Mouse (Mus musculus) megakaryocyte progenitor cell, adult 5-6 weeks (primary cell): ENCODE measurements around the gene Cabin1. TPM values are rescaled to one million over a fixed set of nuclear protein-coding genes. Genes with fewer than 3 reads are reported as not detected.

Experiments
- ATAC-seq: replicated peaks from 2 replicates; pipeline ENCODE4 v1.8.0; 2016; ENCODE audit warnings: mild to moderate bottlenecking, moderate TSS enrichment, inconsistent platforms; ENCODE audit not compliant: poor library complexity
- total RNA-seq, 2 experiments: library from RNA; stranded (forward) in 1 of 2; stranded (reverse) in 1 of 2; fragments of 157-497, 149-512 nt in 1 of 2; fragments of 200-1000 nt in 1 of 2; gene quantifications; 2 replicates each; pipeline versions ENCODE4 v1.2.3 to v1.2.4; 2015 to 2017

Cabin1 gene
- total RNA-seq (2015): 32.0 and 36.5 TPM in 2 replicates
- total RNA-seq (2017): 29.6 and 37.8 TPM in 2 replicates

DNA sequence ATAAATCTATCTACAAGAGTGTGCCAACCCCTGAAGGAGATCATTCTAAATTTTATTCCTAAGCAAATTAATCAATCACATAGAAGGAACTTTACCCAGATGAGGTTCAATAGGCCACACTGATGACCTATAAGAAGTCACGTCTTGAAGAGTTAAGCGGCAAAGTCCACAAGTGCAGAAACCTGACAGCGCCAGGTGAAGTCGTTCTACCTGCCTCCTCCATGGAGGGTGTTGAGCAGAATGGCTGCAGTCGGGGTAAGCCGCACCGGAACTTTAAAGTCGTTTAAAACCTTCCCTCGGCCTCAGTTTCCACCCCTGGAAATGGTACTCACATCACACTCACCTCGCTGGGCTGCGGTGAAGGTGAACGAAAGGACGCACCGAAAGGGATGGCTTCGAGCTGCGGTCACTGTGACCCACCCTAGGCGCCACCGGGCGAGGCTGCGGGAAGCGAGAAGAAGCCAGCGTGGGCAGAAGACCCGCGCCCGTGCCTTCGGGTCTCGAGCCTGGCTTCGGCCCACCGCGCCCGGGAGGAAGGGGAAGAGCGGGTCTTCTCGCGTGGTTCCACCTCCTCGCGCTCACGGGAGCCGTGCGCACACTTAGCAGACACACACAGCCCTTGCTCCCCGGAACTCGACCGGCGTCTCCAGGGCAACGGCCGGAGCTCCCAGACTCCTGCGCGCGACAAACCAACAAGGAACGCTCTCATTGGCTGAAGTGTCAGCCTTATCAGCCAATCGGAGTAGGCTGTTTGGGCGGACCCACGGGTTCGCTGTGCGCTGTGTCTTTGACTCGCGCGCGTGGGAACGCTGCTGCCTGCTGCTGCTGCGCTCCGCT, at the start of gene Cabin1:
Cabin1 (minus strand) TSS at position 660 of the 837 bp plus-strand sequence.
- ATAC-seq: peak; percentile 92

DNA sequence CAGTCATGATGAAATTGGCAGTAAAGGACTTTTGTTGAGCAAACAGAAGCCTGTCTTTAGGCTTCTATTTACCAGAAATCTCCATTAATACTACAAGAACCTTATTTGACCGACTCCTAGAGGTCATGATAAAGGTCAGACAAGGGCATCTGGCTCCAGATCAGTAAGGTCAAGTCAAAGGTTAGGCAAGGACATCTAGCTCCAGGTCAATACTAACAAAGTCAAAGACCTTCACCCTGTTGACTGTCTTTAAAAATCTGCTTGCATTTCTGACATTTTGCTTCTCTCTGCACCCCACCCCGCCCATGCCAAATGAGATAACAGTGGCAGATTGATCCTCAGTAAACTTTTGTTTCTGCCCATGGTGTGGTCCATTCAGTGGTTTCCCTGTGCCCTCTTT, 40.1 kb upstream of the Cabin1 start:
- ATAC-seq: no peak

DNA sequence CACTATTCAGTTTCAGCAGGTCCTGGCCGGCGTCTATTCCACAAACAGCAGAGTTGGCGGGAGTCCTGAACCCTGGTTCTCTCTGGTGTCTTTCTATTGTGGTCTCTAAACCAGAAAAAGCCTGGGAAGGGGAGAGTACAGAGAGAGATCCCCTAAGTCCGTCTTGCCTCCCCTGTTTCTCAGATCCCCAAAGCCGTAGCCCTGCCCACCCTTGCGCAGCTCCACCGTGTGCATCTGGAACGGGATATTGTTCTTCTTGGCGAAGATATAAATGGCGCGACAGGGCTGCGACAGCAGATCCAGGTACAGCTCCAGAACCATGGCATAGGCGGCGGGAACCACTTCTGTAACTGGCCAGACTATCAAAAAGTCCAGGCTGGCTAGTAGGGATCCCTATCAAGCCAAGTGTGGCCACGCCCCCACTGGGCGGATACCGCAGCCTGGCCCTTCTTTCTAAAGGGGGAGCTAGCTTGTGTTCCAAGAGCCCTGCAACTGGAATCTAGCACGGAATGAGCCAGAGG, 34.1 kb upstream of the Cabin1 start, which contains the start of gene Gstt1:
Gstt1 (minus strand) TSS at position 409 of the 521 bp plus-strand sequence.
- peak; percentile 76 for ATAC-seq

DNA sequence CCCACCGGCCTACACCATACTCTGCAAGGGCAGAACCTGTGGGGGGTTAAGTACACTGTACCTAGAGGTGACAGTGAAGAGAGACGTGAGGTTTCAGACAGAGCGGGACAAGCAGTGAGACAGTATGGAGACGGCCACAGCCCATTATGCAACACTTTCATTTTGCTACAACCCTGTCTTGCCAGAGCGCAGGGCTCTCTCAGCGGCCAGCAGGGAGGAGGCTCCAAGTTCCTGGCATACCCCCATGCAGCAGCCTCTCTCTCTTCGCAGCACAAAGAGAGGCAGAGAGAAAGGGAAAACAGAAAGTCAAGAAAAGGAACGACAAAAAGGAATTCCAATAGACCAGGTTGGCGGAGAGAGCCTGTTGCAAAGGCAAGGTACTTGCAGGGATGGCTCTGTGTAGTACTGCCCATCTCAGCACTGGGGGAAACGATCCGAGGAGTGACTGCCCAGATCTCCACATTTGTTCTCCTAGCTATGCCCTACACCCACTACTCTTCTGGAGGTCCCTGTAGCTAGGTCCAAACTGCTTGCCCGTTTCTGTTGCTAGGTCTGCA, 33.6 kb upstream of the Cabin1 start:
- peak; percentile 65 for ATAC-seq

DNA sequence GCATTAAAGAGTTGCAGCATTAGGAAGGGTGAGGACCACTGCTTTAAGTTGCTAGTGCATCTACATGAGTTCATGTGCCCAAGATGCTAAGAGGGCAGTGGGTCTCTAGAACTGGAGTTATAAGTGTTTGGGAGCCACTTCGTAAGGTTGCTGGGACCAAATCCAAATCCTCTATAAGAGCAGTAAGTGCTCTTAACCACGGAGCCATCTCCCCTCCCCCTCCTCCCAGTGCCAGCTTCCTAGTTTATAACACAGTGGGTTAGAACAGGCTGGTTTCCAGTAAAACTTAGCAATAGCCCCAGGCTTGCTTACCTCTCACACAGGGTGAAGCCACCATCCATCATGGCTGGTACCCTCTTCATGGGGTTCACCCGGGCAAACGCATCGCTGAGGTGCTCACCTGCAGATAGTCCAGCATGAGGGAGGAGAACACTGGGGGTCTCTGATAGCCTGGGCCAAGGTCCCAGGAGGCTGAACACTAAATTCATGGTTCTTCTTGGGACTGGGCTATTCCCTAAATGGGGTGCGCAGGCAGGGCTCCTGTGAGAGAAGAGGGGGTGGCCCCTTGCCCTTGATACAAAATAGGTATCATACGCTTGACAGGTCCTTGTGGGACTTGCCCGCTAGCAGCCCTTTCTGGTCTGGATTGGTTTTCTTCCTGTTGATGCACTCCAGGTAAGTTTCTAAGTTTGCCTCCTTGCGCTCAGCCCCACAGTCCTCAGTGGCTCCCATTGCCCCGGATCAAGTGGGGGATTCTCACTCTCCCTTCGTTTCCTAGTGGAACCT, 32.8 kb upstream of the Cabin1 start:
- no peak for ATAC-seq

DNA sequence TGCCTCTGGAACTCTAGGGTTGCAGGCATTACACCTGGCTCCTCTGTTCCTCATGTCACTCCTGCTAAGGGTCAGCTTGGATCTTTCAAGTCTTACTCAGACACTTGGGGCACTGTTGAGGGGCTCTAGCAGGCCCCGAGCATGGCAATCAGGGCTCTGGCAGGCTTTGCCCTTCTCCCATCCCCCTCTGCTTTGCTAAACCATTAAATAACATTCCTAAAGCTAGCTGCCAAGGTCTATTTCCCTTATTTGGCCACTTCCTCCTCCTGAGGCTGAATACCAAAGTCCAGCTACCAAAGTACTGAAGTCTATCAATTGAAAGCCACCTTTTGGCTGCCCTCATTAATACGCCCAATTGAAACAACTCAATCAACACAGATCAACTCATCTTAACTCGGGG, 30.7 kb upstream of the Cabin1 start:
- ATAC-seq: no peak

DNA sequence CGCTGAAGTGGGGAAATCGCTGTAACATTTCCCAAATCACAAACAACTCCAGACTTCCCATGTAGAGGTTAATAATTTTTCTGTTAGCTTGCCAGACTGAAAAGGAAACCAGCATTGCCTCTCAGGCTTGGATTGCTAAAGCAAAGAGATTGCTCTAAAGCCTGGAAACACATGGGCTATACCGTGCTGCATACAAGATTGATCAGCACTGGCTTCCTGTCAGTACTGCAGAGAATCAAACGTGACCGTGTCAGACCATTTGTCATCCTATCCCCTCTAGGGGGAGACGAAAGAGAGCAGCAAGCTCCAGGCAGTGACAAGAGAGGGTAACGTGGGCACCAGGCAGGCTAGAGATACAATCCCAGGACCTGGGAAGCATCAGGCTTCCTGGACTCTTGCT, 26.6 kb upstream of the Cabin1 start:
- ATAC-seq: peak; percentile 82

DNA sequence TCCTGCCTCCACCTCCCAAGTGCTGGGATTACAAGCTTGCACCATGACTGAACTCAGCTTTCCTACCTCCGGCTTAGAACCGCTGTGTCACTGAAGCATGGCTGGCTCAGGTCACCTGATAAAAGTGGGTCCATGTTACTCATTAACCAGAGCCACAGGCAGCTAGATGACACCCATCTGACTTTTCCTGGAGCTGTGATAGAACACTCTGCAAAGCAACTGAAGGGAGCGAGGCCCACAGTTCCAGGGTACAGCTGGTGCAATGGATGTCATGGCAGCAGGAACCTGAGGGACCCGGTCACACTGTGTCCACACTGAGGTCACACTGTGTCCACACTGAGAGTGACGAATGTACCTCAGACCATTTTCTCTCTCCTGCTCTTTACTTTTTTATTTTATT, 25.7 kb upstream of the Cabin1 start:
- no peak for ATAC-seq

DNA sequence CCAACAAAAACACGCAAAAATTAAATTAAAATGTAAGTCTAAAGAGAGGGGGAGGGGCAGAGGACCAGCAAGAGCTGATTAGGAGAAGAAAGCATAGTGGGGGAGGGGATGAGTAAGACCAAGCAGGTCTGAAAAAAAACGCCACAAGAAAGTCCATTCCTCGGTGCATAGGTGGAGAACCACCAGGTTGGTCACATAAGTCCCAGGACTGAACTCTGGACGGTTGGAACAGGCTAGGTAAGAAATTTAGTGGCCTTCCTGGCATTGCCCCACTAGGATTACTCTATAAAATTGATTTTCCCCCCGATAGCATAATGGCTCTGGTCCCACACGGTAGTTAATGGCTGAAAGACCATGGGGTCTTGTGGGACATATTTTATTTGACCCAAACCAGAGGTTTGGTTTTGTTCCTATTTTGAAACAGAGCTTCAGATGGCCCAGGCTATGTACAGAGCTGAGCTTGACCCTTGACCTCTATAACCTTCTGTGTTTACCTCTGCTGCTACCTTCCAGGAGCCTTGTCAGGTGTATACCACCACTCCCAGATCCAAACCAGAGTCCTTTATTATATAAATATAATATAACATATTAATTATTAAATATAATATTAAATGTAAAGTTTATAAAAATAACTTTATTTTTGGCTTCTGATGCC, 25.1 kb upstream of the Cabin1 start:
- ATAC-seq: no peak

DNA sequence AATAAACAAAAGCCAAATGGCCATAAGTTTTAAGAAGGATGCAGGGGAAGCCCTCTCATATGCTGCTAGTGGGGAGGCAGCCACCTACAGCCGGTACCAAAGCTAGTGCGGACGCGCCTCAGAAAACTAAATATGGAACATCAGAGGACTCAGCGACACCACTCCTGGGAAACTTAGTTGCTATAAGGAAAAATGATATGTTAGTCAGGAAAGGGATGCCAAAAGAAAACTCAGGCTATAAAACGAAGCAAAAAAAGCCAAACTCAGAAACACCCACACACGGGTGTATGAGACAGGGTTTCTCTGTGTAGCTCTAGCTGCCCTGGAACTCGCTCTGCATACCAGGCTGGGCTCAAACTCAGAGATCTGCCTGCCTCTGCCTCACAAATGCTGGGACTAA, 24.1 kb upstream of the Cabin1 start:
- ATAC-seq: no peak

DNA sequence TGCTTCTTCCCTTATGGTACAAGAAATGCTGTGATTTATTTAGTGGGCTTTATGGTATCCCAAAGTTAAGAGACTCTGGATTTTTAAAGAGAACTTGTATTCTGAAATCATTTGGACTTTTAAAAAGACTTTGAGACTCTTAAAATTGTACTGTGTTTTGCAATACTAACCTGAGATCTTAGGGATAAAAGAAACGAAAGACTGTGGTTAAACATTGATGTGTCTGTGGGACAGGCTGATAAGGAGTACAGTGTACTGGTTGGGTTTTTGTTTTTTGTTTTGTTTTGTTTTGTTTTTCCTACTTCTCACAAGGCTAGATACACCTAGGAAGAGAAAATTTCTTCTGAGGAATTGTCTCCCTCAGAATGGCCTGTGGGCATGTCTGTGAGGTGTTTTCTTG, 21.3 kb upstream of the Cabin1 start:
- ATAC-seq: no peak

DNA sequence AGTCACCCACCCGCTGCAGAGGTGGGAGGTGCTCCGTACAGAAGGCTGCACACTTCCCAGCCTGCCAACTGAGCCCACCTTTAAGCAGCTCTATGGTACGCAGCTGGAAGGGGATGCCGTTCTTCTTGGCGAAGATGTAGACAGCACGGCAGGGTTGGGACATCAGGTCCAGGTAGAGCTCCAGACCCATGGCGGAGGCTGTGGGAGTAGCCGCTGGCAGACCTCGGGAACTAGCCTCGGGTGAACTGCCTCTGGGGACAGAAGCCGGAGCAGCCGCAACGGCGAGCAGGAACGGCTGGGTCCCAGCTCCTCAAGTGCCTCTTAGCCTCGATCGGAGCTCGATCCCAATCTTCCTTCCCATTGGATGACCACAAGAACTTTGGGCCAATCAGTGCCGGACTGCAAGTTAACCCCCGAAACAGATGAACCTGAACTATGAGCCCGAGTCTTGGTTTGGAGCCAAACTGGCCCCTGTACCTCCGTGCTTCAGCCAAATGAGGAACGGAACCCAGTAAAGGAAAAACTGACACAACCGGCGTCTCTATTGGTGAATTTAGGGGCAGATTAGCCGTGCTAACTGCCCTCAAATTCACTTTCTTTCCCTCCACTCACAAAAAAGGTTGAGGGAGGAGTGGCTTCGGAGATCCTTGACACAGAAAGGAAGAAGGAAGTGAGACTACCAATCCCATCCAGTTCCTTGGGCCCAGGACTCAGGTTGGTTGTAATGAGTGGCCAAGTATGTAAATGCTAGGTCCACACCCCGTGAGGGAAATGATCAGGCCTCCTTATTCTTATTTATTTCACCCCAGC, 16.8 kb upstream of the Cabin1 start, which contains the start of the genes Gm20441 and Gstt3:
Gm20441 (minus strand) TSS at position 186 of the 810 bp plus-strand sequence.
Gstt3 (minus strand) TSS at position 646 of the 810 bp plus-strand sequence.
- peak; percentile 84 for ATAC-seq

DNA sequence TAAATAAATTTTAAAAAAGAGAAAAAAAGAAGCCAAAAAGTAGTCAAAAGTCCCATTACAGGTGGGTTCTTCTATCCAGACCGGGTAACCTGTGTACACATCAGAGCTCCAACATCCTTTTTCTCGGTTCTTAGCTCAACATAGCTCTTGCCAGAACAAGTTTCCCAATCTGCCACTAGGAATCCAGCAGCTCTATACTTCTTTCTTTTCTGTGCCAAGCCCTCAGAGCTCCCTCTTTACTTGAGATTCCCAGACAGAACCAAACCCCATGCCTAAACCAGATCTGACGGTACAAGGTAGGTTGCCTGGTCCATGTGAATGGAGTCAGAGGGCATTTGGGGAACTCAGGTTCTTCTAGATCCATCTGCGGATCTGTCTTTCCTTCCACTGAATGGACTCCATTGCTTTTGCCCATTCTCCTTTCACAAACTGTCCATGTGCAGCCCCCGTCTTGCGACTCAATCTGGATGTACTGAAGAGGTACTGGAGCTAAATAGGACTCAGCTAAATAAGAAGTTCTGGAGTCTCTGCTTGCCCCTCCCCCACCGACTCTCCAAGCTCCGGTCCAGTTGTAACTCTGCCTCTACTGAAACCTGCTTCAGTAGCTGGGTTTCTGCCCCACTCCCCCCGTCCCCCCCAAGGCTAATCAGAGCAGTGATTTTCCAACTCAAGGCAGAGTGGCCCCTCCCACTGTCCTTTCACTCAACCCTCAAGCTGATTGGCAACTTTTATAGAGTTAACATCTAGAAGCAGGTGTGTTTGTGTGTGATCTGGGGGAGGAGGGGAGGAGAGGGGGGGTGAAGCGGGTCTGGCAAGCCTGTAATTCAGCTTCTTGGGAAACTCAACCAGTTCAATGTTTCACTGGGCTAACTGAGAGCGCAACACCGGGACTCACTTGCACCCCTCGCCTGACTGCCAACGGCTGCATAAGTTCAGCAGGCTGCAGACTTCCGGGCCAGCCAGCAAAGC, 15.3 kb upstream of the Cabin1 start:
- ATAC-seq: no peak

DNA sequence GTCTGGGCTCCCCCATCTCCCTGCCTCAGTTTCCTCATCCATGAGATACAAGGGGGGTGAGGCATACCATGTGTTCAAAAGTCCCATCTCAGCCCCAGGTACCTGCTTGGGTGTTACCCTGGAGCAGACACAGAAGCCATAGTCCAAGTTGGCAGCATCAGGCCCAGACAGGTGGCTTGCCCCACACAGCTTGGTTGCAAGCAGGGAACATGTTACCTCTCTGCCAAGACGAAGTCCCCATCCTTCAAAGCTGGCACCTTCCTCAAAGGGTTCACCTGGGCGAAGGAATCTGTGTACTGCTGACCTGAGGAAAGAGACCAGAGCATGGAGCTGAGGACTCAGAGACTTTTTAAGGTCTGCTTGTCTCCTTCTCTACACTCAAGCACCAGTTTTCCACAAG, 13.7 kb upstream of the Cabin1 start:
- no peak for ATAC-seq

DNA sequence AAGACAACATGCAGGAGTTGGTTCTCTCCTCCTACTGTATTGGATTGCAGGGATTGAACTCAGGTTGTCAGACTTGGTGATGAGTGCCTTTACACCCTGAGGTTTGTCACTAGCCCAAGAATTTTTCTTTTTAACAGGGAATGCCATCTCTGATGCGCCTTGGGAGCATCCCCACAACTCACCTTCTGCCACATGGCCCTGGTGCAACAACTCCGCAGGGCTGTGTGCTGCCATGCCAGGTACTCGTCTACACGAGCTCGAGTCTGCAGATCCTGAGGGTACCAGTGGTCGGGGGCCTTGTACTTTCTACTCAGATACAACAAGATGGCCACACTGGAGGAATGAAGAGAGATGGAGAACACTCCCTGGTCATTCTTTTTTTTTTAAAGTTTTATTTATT, 12.4 kb upstream of the Cabin1 start:
- ATAC-seq: no peak

DNA sequence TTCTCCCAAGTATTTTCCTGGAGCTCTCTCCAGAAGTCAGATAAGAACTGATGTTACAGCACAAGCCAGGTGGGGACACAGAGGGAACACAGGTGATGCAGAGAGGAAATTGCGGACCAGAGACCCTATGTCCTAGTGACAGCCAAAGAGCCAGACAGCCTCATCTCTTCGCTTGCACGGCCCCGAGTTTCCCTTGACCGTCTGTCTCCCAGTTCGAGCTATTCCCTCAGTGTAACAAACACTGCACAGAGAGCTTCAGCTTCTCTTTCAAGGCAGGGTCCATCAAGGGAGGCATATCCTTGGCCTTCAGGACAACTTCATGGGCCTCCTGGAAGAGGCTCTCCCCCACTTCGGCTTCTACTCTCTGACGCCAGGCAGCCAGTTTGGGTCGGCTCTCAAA, 10.4 kb upstream of the Cabin1 start:
- ATAC-seq: no peak

DNA sequence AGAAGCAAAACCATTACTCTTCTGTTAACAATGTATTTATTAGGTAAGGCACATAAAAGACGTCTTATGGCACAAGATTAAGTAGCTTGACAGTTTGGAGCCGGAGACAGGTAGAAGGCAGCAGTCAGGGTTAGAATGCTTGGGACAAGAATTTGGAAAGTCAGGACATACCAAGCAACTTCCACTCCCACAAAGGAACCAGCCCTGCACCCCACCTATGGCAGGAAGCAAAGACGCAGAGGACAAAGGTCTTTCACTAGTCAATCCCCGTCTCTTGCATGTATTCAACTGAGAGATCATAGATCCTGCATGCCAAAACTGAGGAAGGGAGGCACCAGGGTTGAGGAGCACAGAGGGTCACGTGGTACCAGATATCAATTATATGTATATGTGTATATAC, 10.0 kb upstream of the Cabin1 start:
- ATAC-seq: no peak

DNA sequence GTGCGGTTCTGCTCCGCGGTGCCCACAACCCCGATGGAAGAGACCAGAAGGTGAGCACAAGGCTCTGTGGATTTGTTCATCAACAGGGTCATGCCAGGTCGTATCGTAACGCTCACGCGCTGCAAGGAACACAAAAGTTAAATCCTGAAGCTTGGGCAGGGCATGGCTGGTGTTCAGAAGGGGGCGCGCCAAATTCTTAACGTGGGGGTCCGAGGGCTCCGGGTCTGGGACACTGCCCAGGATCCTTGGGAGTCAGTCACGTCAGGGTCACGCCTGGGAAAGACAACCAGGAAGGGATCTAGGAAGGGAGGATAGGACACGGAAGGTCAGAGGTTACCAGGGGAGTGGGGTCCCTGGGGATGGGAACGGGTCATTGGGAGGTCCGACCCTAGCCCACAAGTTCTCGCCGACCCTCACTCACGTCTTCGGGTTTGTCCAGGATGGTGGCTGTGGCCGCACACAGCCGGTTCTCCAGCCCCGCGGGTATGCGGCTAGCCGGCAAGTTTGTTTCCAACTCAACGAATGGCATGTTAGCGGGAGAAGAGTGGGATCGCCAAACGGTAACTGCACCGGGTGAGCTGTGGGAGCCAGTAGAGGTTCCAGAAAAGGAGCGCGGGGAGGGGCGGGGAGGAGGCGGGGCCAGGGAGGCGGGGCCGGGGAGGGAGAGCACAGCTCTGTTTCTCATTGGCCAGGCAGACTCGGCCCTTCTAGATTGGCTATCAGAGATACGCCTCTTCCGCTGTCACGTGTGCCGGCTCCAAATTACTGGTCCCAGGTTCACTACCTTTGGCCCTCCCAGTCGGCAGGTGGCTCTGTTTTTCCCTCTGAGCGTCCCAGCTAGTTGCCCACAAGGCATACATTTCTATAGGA, 8.9 kb upstream of the Cabin1 start, which contains the start of gene Ddt:
Ddt (minus strand) TSS at position 620 of the 870 bp plus-strand sequence.
- peak; percentile 96 for ATAC-seq
